Mouse (Mus musculus) embryonic facial prominence, embryonic 12.5 days (tissue): ENCODE results near the gene Kpna7. TPM values are rescaled to one million over a fixed set of nuclear protein-coding genes. Genes with fewer than 3 reads are reported as not detected.

Experiments used
- ATAC-seq: fragments of 200-750 bp; cut with Nextera tagmentation; 2 replicates; pipeline ENCODE4 v1.8.0; 2017; ENCODE audit not compliant: insufficient number of reproducible peaks, insufficient read depth, low FRiP score, low TSS enrichment
- H3K27ac ChIP-seq: fragments of 300-500 bp; sonication (generic); 2 replicates; pipeline ENCODE4 v1.5.1; 2016; ENCODE audit warnings: mild to moderate bottlenecking
- H3K27me3 ChIP-seq: fragments of 300-500 bp; sonication (generic); 2 replicates; pipeline ENCODE4 v1.6.1; 2016; ENCODE audit warnings: mild to moderate bottlenecking, moderate library complexity
- H3K36me3 ChIP-seq: fragments of 300-500 bp; sonication (generic); 2 replicates; pipeline ENCODE4 v1.6.1; 2016; ENCODE audit warnings: mild to moderate bottlenecking
- H3K4me1 ChIP-seq: fragments of 300-500 bp; sonication (generic); 2 replicates; pipeline ENCODE4 v1.6.1; 2016
- H3K4me2 ChIP-seq: fragments of 300-500 bp; sonication (generic); replicated peaks from 2 replicates; pipeline ENCODE4 v1.6.1; 2016; ENCODE audit warnings: mild to moderate bottlenecking, moderate library complexity
- H3K4me3 ChIP-seq: fragments of 300-500 bp; sonication (generic); 2 replicates; pipeline ENCODE4 v1.5.1; 2016; ENCODE audit warnings: mild to moderate bottlenecking
- H3K9ac ChIP-seq: fragments of 300-500 bp; sonication (generic); 2 replicates; pipeline ENCODE4 v1.6.1; 2016; ENCODE audit warnings: mild to moderate bottlenecking, moderate library complexity
- H3K9me3 ChIP-seq: fragments of 300-500 bp; sonication (generic); 2 replicates; pipeline ENCODE4 v1.6.1; 2016; ENCODE audit warnings: mild to moderate bottlenecking, moderate library complexity
- WGBS: fragments of 180-500 bp; shearing (Covaris S2); methylation state at CpG from one replicate; pipeline ENCODE4 v1.1.7; 2016; 5-methylcytosine and 5-hydroxymethylcytosine counted together
- polyA plus RNA-seq: library from polyadenylated mRNA; unstranded; fragments of >200 nt; fragmentation: Nextera tagmentation; extraction: Ambion mirVana; gene quantifications from 2 replicates; pipeline ENCODE4 v1.2.1, GENCODE M21; 2016

Kpna7 gene
- polyA plus RNA-seq, 1 experiment from 2014 or later = not detected

- no peak for ATAC-seq
- H3K36me3 ChIP-seq = no peaks in the 10 kb centered on the region
- no peak overlapping the region for H3K27ac ChIP-seq
- H3K4me2 ChIP-seq = no peak overlapping the region
- no peak overlapping the region for H3K4me3 ChIP-seq
- H3K4me1 ChIP-seq = peaks cover 26% of the 10 kb centered on the region; the same call in 1 of the 2 replicates
- H3K9ac ChIP-seq = no peak overlapping the region
- WGBS = 79% methylated on average over 2 of the region's 2 CpGs
- no peaks in the 10 kb centered on the region for H3K9me3 ChIP-seq
- no peaks in the 10 kb centered on the region for H3K27me3 ChIP-seq
Measured at GRCm38 (mm10) chr5:144952592-144952991, 131.2 kb downstream of the Kpna7 start.

- H3K27me3 ChIP-seq = no peaks in the 10 kb centered on the region
- no peak overlapping the region for H3K27ac ChIP-seq
- H3K4me1 ChIP-seq = peaks cover 22% of the 10 kb centered on the region; the same call in 1 of the 2 replicates
- WGBS = 91% methylated on average over 5 of the region's 5 CpGs
- no peaks in the 10 kb centered on the region for H3K36me3 ChIP-seq
- H3K9ac ChIP-seq = no peak overlapping the region
- H3K9me3 ChIP-seq = no peaks in the 10 kb centered on the region
- H3K4me3 ChIP-seq = no peak overlapping the region
- no peak for ATAC-seq
- H3K4me2 ChIP-seq = no peak overlapping the region
Measured at GRCm38 (mm10) chr5:144950428-144951051, 133.3 kb downstream of the Kpna7 start.

- 82% methylated on average over 4 of the region's 4 CpGs for WGBS
- no peak overlapping the region for H3K9ac ChIP-seq
- no peak overlapping the region for H3K27ac ChIP-seq
- H3K27me3 ChIP-seq = no peaks in the 10 kb centered on the region
- peaks cover 29% of the 10 kb centered on the region; the same call in 1 of the 2 replicates for H3K4me1 ChIP-seq
- H3K4me2 ChIP-seq = no peak overlapping the region
- no peak for ATAC-seq
- no peaks in the 10 kb centered on the region for H3K36me3 ChIP-seq
- H3K9me3 ChIP-seq = no peaks in the 10 kb centered on the region
- no peak overlapping the region for H3K4me3 ChIP-seq
Measured at GRCm38 (mm10) chr5:144949856-144950255, 134.0 kb downstream of the Kpna7 start.

GRCm38 (mm10) chr5:144948422-144948821, 135.4 kb downstream of the Kpna7 start:
- H3K27ac ChIP-seq = no peak overlapping the region
- no peak overlapping the region for H3K4me3 ChIP-seq
- H3K27me3 ChIP-seq = no peaks in the 10 kb centered on the region
- H3K36me3 ChIP-seq = no peaks in the 10 kb centered on the region
- H3K9me3 ChIP-seq = no peaks in the 10 kb centered on the region
- no peak overlapping the region for H3K4me2 ChIP-seq
- H3K4me1 ChIP-seq = peaks cover 30% of the 10 kb centered on the region; the same call in 1 of the 2 replicates
- H3K9ac ChIP-seq = no peak overlapping the region
- no peak for ATAC-seq
- WGBS = 71% methylated on average over 11 of the region's 11 CpGs

- Histone ChIP-seq H3K9ac (no peak overlapping the region), H3K4me2 (no peak overlapping the region), H3K9me3 (no peaks in the 10 kb centered on the region), H3K36me3 (no peaks in the 10 kb centered on the region), H3K27me3 (no peaks in the 10 kb centered on the region), H3K4me3 (no peak overlapping the region), H3K4me1 (peaks cover 25% of the 10 kb centered on the region; the same call in 1 of the 2 replicates), H3K27ac (no peak overlapping the region)
- ATAC-seq = no peak
- 82% methylated on average over 1 of the region's 1 CpGs for WGBS
Measured at GRCm38 (mm10) chr5:144948002-144948401, 135.8 kb downstream of the Kpna7 start.

GRCm38 (mm10) chr5:144946032-144946431, 137.8 kb downstream of the Kpna7 start:
- no peaks in the 10 kb centered on the region for H3K27me3 ChIP-seq
- H3K4me3 ChIP-seq = no peak overlapping the region
- H3K9me3 ChIP-seq = no peaks in the 10 kb centered on the region
- peaks cover 26% of the 10 kb centered on the region; the same call in 1 of the 2 replicates for H3K4me1 ChIP-seq
- no peak overlapping the region for H3K27ac ChIP-seq
- no peaks in the 10 kb centered on the region for H3K36me3 ChIP-seq
- ATAC-seq = no peak
- WGBS = 80% methylated on average over 4 of the region's 4 CpGs
- no peak overlapping the region for H3K4me2 ChIP-seq
- no peak overlapping the region for H3K9ac ChIP-seq

- no peak overlapping the region for H3K4me3 ChIP-seq
- H3K4me1 ChIP-seq = peaks cover 32% of the 10 kb centered on the region; the same call in 1 of the 2 replicates
- ATAC-seq = no peak
- H3K27me3 ChIP-seq = no peaks in the 10 kb centered on the region
- H3K9me3 ChIP-seq = no peaks in the 10 kb centered on the region
- no peak overlapping the region for H3K4me2 ChIP-seq
- H3K36me3 ChIP-seq = no peaks in the 10 kb centered on the region
- no peak overlapping the region for H3K27ac ChIP-seq
- H3K9ac ChIP-seq = no peak overlapping the region
- 46% methylated on average over 7 of the region's 7 CpGs for WGBS
Measured at GRCm38 (mm10) chr5:144944932-144945331, 138.9 kb downstream of the Kpna7 start.

- no peak overlapping the region for H3K27ac ChIP-seq
- no peaks in the 10 kb centered on the region for H3K9me3 ChIP-seq
- no peaks in the 10 kb centered on the region for H3K36me3 ChIP-seq
- WGBS = 72% methylated on average over 4 of the region's 4 CpGs
- H3K9ac ChIP-seq = no peak overlapping the region
- H3K4me1 ChIP-seq = peaks cover 28% of the 10 kb centered on the region; the same call in 1 of the 2 replicates
- ATAC-seq = no peak
- H3K27me3 ChIP-seq = no peaks in the 10 kb centered on the region
- no peak overlapping the region for H3K4me3 ChIP-seq
- H3K4me2 ChIP-seq = no peak overlapping the region
Measured at GRCm38 (mm10) chr5:144944370-144944769, 139.5 kb downstream of the Kpna7 start.

- Histone ChIP-seq H3K4me2 (no peak overlapping the region), H3K9me3 (no peaks in the 10 kb centered on the region), H3K27ac (no peak overlapping the region), H3K9ac (no peak overlapping the region), H3K27me3 (no peaks in the 10 kb centered on the region), H3K4me1 (peaks cover 22% of the 10 kb centered on the region; the same call in 1 of the 2 replicates), H3K4me3 (no peak overlapping the region), H3K36me3 (no peaks in the 10 kb centered on the region)
- no peak for ATAC-seq
- 91% methylated on average over 6 of the region's 6 CpGs for WGBS
Measured at GRCm38 (mm10) chr5:144943346-144943745, 140.5 kb downstream of the Kpna7 start.

GRCm38 (mm10) chr5:144942431-144942830, 141.4 kb downstream of the Kpna7 start:
- H3K4me3 ChIP-seq = no peak overlapping the region

GRCm38 (mm10) chr5:144940904-144941303, 142.9 kb downstream of the Kpna7 start:
- Histone ChIP-seq H3K4me2 (no peak overlapping the region), H3K4me1 (peaks cover 23% of the 10 kb centered on the region; the same call in 1 of the 2 replicates), H3K36me3 (no peaks in the 10 kb centered on the region), H3K9me3 (no peaks in the 10 kb centered on the region), H3K27me3 (no peaks in the 10 kb centered on the region), H3K27ac (no peak overlapping the region), H3K4me3 (no peak overlapping the region), H3K9ac (no peak overlapping the region)
- no peak for ATAC-seq
- WGBS = 63% methylated on average over 2 of the region's 3 CpGs

More at GRCm38 (mm10) chr5:144942431-144942830, 141.4 kb downstream of the Kpna7 start:
- no peaks in the 10 kb centered on the region for H3K9me3 ChIP-seq
- peaks cover 22% of the 10 kb centered on the region; the same call in 1 of the 2 replicates for H3K4me1 ChIP-seq
- no peaks in the 10 kb centered on the region for H3K27me3 ChIP-seq
- H3K4me2 ChIP-seq = no peak overlapping the region
- no peak overlapping the region for H3K9ac ChIP-seq
- no peak overlapping the region for H3K27ac ChIP-seq
- H3K36me3 ChIP-seq = no peaks in the 10 kb centered on the region
- WGBS = 71% methylated on average over 9 of the region's 9 CpGs
- no peak for ATAC-seq

- H3K27me3 ChIP-seq = no peaks in the 10 kb centered on the region
- no peak overlapping the region for H3K4me2 ChIP-seq
- no peaks in the 10 kb centered on the region for H3K36me3 ChIP-seq
- no peak for ATAC-seq
- no peaks in the 10 kb centered on the region for H3K9me3 ChIP-seq
- H3K27ac ChIP-seq = no peak overlapping the region
- H3K4me1 ChIP-seq = peaks cover 16% of the 10 kb centered on the region; the same call in 1 of the 2 replicates
- WGBS = 87% methylated on average over 2 of the region's 2 CpGs
- H3K4me3 ChIP-seq = no peak overlapping the region
- no peak overlapping the region for H3K9ac ChIP-seq
Measured at GRCm38 (mm10) chr5:144937304-144937703, 146.5 kb downstream of the Kpna7 start.
